Mouse (Mus musculus) G1E (cell line): ENCODE results near the gene Fopnl. TPM values are rescaled to one million over a fixed set of nuclear protein-coding genes. Genes with fewer than 3 reads are reported as not detected.
A peak's percentile ranks its signal among the peaks of the same experiment; 100 is the strongest.

Source experiments
- ATAC-seq: 2 replicates; pipeline ENCODE4 v1.8.0; 2016; ENCODE audit warnings: mild to moderate bottlenecking; ENCODE audit not compliant: insufficient number of reproducible peaks, poor library complexity, low FRiP score, severe bottlenecking; ENCODE audit errors: extremely low read depth
- DNase-seq: peaks from one replicate; pipeline ENCODE4 v3.0.0; 2012; ENCODE audit warnings: low spot score
- H3K27me3 ChIP-seq: 2 replicates; pipeline ENCODE4 v1.6.1; 2012; ENCODE audit warnings: mild to moderate bottlenecking, low read length, inconsistent platforms; ENCODE audit not compliant: insufficient read depth
- H3K36me3 ChIP-seq: replicated peaks from 2 replicates; pipeline ENCODE3; 2012; ENCODE audit warnings: mild to moderate bottlenecking, inconsistent platforms
- H3K4me1 ChIP-seq: 2 replicates; pipeline ENCODE4 v1.6.1; 2012; ENCODE audit warnings: low read depth, low read length, inconsistent platforms, mixed read lengths; ENCODE audit not compliant: insufficient read depth
- H3K4me3 ChIP-seq: 2 replicates; pipeline ENCODE4 v1.5.1; 2012; ENCODE audit warnings: low read depth, mild to moderate bottlenecking, inconsistent platforms, low read length, moderate library complexity, mixed read lengths
- H3K9me3 ChIP-seq: replicated peaks from 2 replicates; pipeline ENCODE4 v1.6.1; 2012; ENCODE audit warnings: inconsistent platforms
- CTCF ChIP-seq: IDR thresholded peaks from 2 replicates; pipeline ENCODE4 v1.5.1; 2012; ENCODE audit warnings: low read depth, low read length, inconsistent platforms, mixed read lengths
- GATA1 ChIP-seq: IDR thresholded peaks from 2 replicates; pipeline ENCODE4 v1.6.1; 2012; ENCODE audit warnings: borderline replicate concordance, low read length, inconsistent platforms, mixed read lengths
- GATA2 ChIP-seq: IDR thresholded peaks from 2 replicates; pipeline ENCODE4 v1.6.1; 2012; ENCODE audit warnings: low read depth, low read length, inconsistent platforms, borderline replicate concordance
- POLR2AphosphoS5 ChIP-seq: IDR thresholded peaks from 2 replicates; pipeline ENCODE4 v1.6.1; 2012; ENCODE audit warnings: low read depth, low read length, inconsistent platforms; ENCODE audit not compliant: insufficient replicate concordance
- TAL1 ChIP-seq: conservative IDR thresholded peaks from 2 replicates; pipeline ENCODE4 v1.6.1; 2012; ENCODE audit warnings: low read depth, low read length, inconsistent platforms, mixed read lengths
- polyA plus RNA-seq: library from polyadenylated mRNA; stranded (reverse); fragments of >175 nt; gene quantifications from 2 replicates; pipeline ENCODE4 v1.2.3, GENCODE M21; 2012
- total RNA-seq, 2 experiments: library from RNA; stranded (forward) in 1 of 2; stranded (reverse) in 1 of 2; fragments of 200-1000 nt in 1 of 2; fragments of >200 nt in 1 of 2; fragmentation: Nextera tagmentation in 1 of 2; gene quantifications; 2 replicates each; pipeline ENCODE4 v1.2.3; 2014 to 2017

Gene Fopnl
- total and polyA plus RNA-seq, 3 experiments: 4.9 to 73.1 (median 59.0) TPM

- Histone ChIP-seq H3K36me3 (peaks cover 81% of the 10 kb centered on the region), H3K4me1 (peaks cover 47% of the 10 kb centered on the region), H3K27me3 (no peaks in the 10 kb centered on the region), H3K4me3 (peak overlapping the region; percentile 13; the same call in 1 of the 2 replicates), H3K9me3 (no peaks in the 10 kb centered on the region)
- ATAC-seq (peak; percentile 77), DNase-seq (peak; percentile 16)
- TF ChIP-seq TAL1 (peak; percentile 79), GATA1 (no peak), POLR2AphosphoS5 (no peak), CTCF (no peak), GATA2 (no peak)
Observed at GRCm38 (mm10) chr16:14308245-14309073, 8.7 kb downstream of the Fopnl start.

GRCm38 (mm10) chr16:14307373-14307772, 9.8 kb downstream of the Fopnl start:
- peaks cover 81% of the 10 kb centered on the region for H3K36me3 ChIP-seq
- DNase-seq (peak; percentile 12), ATAC-seq (peak; percentile 59; the same call in 1 of the 2 replicates)
- H3K4me1 ChIP-seq: peaks cover 47% of the 10 kb centered on the region
- H3K27me3 ChIP-seq: no peaks in the 10 kb centered on the region
- TF ChIP-seq GATA2 (no peak), POLR2AphosphoS5 (no peak), TAL1 (peak; percentile 59), GATA1 (no peak)
- H3K9me3 ChIP-seq: no peaks in the 10 kb centered on the region
- H3K4me3 ChIP-seq: no peak overlapping the region

GRCm38 (mm10) chr16:14306451-14306850, 10.8 kb downstream of the Fopnl start:
- Histone ChIP-seq H3K36me3 (peaks cover 80% of the 10 kb centered on the region), H3K27me3 (no peaks in the 10 kb centered on the region), H3K9me3 (no peaks in the 10 kb centered on the region), H3K4me3 (no peak overlapping the region), H3K4me1 (peaks cover 42% of the 10 kb centered on the region)
- DNase-seq (no peak), ATAC-seq (no peak)
- TF ChIP-seq POLR2AphosphoS5 (no peak), TAL1 (no peak), GATA2 (no peak), GATA1 (no peak), CTCF (no peak)

GRCm38 (mm10) chr16:14304791-14305190, 12.4 kb downstream of the Fopnl start:
- DNase-seq (no peak), ATAC-seq (no peak)
- Histone ChIP-seq H3K27me3 (no peaks in the 10 kb centered on the region), H3K9me3 (no peaks in the 10 kb centered on the region), H3K4me1 (peaks cover 31% of the 10 kb centered on the region), H3K36me3 (peaks cover 85% of the 10 kb centered on the region), H3K4me3 (no peak overlapping the region)
- TF ChIP-seq GATA2: no peak
- no peak for TF ChIP-seq CTCF
- no peak for TF ChIP-seq GATA1
- no peak for TF ChIP-seq POLR2AphosphoS5
- no peak for TF ChIP-seq TAL1

GRCm38 (mm10) chr16:14303676-14304075, 13.5 kb downstream of the Fopnl start:
- Histone ChIP-seq H3K27me3 (no peaks in the 10 kb centered on the region), H3K4me1 (peaks cover 22% of the 10 kb centered on the region), H3K36me3 (peaks cover 90% of the 10 kb centered on the region), H3K9me3 (no peaks in the 10 kb centered on the region), H3K4me3 (no peak overlapping the region)
- ATAC-seq (no peak), DNase-seq (no peak)
- no peak for TF ChIP-seq CTCF
- TF ChIP-seq GATA2: no peak
- no peak for TF ChIP-seq GATA1
- TF ChIP-seq TAL1: no peak
- no peak for TF ChIP-seq POLR2AphosphoS5

- Histone ChIP-seq H3K4me3 (no peak overlapping the region), H3K9me3 (no peaks in the 10 kb centered on the region), H3K27me3 (no peaks in the 10 kb centered on the region), H3K4me1 (peaks cover 17% of the 10 kb centered on the region), H3K36me3 (peaks cover 88% of the 10 kb centered on the region)
- no peak for TF ChIP-seq GATA2
- DNase-seq (no peak), ATAC-seq (no peak)
Observed at GRCm38 (mm10) chr16:14303148-14303547, 14.1 kb downstream of the Fopnl start.

- Histone ChIP-seq H3K4me1 (no peaks in the 10 kb centered on the region; the same call in 1 of the 2 replicates), H3K9me3 (no peaks in the 10 kb centered on the region), H3K27me3 (no peaks in the 10 kb centered on the region), H3K36me3 (peaks cover 58% of the 10 kb centered on the region), H3K4me3 (no peak overlapping the region)
- DNase-seq (no peak), ATAC-seq (no peak)
- TF ChIP-seq TAL1 (no peak), POLR2AphosphoS5 (no peak), GATA2 (no peak), GATA1 (no peak), CTCF (no peak)
Observed at GRCm38 (mm10) chr16:14298461-14298860, 18.7 kb downstream of the Fopnl start.
